Mouse (Mus musculus): ENCODE measurements at regions not wholly inside any gene's neighbourhood (a gene's known extent, or its start where the extent isn't known, plus 50 kb on each side); places are given as distances from the start of the nearest gene placed in this dataset.
A peak's percentile ranks its signal among the peaks of the same experiment; 100 is the strongest.

GRCm38 (mm10) chr6:103414888-103415287 is 95.5 kb upstream of the Chl1 start:
- DNase-seq (ENCODE audit: low spot score in 2 of 2): no peak

- DNase-seq (ENCODE audit: low spot score in 2 of 2): no peak
Observed at GRCm38 (mm10) chr6:103421013-103421933, 89.1 kb upstream of the Chl1 start.

GRCm38 (mm10) chr6:103430933-103431594 is 79.3 kb upstream of the Chl1 start:
- DNase-seq (ENCODE audit: low spot score in 2 of 2): peak; percentile 10 to 16

GRCm38 (mm10) chr6:103431595-103431957 is 78.8 kb upstream of the Chl1 start:
- DNase-seq (ENCODE audit: low spot score in 2 of 2): no peak

Data from frontal cortex, postnatal 10 days (tissue).